Mouse (Mus musculus) embryonic fibroblast, embryonic 13.5 days (primary cell): ENCODE data around the gene Cnppd1.

Experiments used
- CTCF ChIP-seq: IDR thresholded peaks from 2 replicates; pipeline ENCODE4 v1.5.1; 2011; ENCODE audit warnings: mild to moderate bottlenecking, control low read depth, low read length, moderate library complexity, borderline replicate concordance; ENCODE audit not compliant: insufficient read depth
- POLR2A ChIP-seq: IDR thresholded peaks from 2 replicates; pipeline ENCODE4 v1.6.1; 2011; ENCODE audit warnings: low read depth, mild to moderate bottlenecking, control low read depth, low read length, moderate library complexity

DNA sequence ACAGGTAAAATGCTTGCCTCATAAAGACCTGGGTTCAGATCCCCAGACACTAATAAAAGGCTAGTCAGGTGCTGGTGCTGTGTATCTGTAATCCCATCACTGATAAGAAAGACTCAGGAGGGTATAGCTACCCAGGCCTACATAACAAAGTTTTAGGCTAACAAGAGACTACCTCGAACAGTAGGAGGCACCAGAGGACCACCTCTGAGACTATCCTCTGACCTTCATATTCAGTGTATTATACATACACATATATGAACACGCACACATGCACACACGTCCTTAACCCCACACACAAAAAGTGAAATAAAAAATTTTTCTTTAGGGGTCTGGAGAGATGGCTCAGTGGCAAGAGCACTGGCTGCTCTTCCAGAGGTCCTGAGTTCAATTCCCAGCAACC, 20.3 kb downstream of the Cnppd1 start:
- no peak for TF ChIP-seq CTCF
- no peak for TF ChIP-seq POLR2A
